Mouse (Mus musculus) spleen, adult 10 weeks (tissue): ENCODE data around the gene Sval1. TPM values are rescaled to one million over a fixed set of nuclear protein-coding genes. Genes with fewer than 3 reads are reported as not detected.

Experiments used
- polyA plus RNA-seq: library from polyadenylated mRNA; stranded (reverse); fragments of 350-450 nt; fragmentation: Illumina TruSeq; extraction: RNeasy Lipid Tissue Mini Kit (QIAGEN cat#74804); gene quantifications from one replicate; pipeline ENCODE4 v1.2.3, GENCODE M21; 2015; ENCODE audit warnings: low replicate concordance; ENCODE audit not compliant: insufficient read depth

Sval1 gene
- polyA plus RNA-seq: not detected

GRCm38 (mm10) chr6:41951330-41951729, at the start of gene Sval1:
Sval1 (plus strand) TSS chr6:41951630.

DNA sequence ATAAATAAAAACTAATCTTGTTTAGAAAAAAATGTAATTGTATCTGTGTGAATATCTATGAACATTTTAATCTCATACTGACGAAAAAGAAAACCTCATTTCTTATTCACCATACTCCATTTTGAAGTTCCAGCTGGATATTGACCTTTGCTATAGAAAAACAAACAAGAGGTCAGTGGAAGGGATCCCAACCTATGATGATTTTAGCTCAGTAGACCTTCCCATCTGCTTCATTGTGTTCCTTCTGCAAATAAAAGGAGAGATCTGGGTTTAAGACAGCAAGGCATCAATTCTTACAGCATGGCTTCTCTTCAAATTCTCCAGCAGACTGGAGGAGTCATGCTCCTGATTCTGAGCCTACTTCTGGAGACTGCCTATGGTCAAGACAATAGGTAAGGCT, 16.4 kb downstream of the Sval1 start, which contains the start of gene Sval3:
Gene Sval3, plus strand, starts transcription at position 301 of the 400 bp plus-strand sequence.

Other genes with a start within 250 kb of the Sval1 start
- 35.3 TPM for gene Kel, start 247.3 kb upstream of the Sval1 start, polyA plus RNA-seq
- gene Olfr459, start 176.5 kb upstream of the Sval1 start, polyA plus RNA-seq: not detected
- gene Pip, start 104.1 kb upstream of the Sval1 start, polyA plus RNA-seq: not detected
- not detected for gene Sval2, start 98.6 kb upstream of the Sval1 start, polyA plus RNA-seq
- gene Sval3, start 16.5 kb downstream of the Sval1 start, polyA plus RNA-seq: not detected
- gene Sva, start 86.8 kb downstream of the Sval1 start, polyA plus RNA-seq: not detected
- gene Tas2r139, start 189.3 kb downstream of the Sval1 start, polyA plus RNA-seq: not detected